Mouse (Mus musculus) midbrain, embryonic 12.5 days (tissue): ENCODE measurements around the gene Metap1. TPM values are rescaled to one million over a fixed set of nuclear protein-coding genes. Genes with fewer than 3 reads are reported as not detected.

Experiments
- ATAC-seq: fragments of 200-750 bp; cut with Nextera tagmentation; 2 replicates; pipeline ENCODE4 v1.8.0; 2017; ENCODE audit warnings: low read depth, moderate TSS enrichment, moderate library complexity; ENCODE audit not compliant: low FRiP score
- H3K27ac ChIP-seq: fragments of 300-500 bp; sonication (generic); replicated peaks from 2 replicates; pipeline ENCODE4 v1.5.1; 2016; ENCODE audit warnings: mild to moderate bottlenecking
- H3K27me3 ChIP-seq: fragments of 300-500 bp; sonication (generic); 2 replicates; pipeline ENCODE4 v1.6.1; 2016; ENCODE audit warnings: mild to moderate bottlenecking
- H3K36me3 ChIP-seq: fragments of 300-500 bp; sonication (generic); 2 replicates; pipeline ENCODE4 v1.6.1; 2016
- H3K4me1 ChIP-seq: fragments of 300-500 bp; sonication (generic); 2 replicates; pipeline ENCODE4 v1.6.1; 2016
- H3K4me2 ChIP-seq: fragments of 300-500 bp; sonication (generic); replicated peaks from 2 replicates; pipeline ENCODE4 v1.6.1; 2016; ENCODE audit warnings: mild to moderate bottlenecking, moderate library complexity
- H3K4me3 ChIP-seq: fragments of 300-500 bp; sonication (generic); 2 replicates; pipeline ENCODE4 v1.5.1; 2016; ENCODE audit warnings: mild to moderate bottlenecking
- H3K9ac ChIP-seq: fragments of 300-500 bp; sonication (generic); replicated peaks from 2 replicates; pipeline ENCODE4 v1.6.1; 2016; ENCODE audit warnings: mild to moderate bottlenecking, moderate library complexity
- H3K9me3 ChIP-seq: fragments of 300-500 bp; sonication (generic); 2 replicates; pipeline ENCODE4 v1.6.1; 2016; ENCODE audit warnings: mild to moderate bottlenecking
- WGBS: fragments of 180-500 bp; shearing (Covaris S2); methylation state at CpG from one replicate; pipeline ENCODE4 v1.1.7; 2016; 5-methylcytosine and 5-hydroxymethylcytosine counted together
- polyA plus RNA-seq: library from polyadenylated mRNA; unstranded; fragments of >200 nt; fragmentation: Nextera tagmentation; extraction: Ambion mirVana; gene quantifications from 2 replicates; pipeline ENCODE4 v1.2.1, GENCODE M21; 2016

The Metap1 gene
- polyA plus RNA-seq, 1 experiment from 2014 or later = 42.8 TPM

DNA sequence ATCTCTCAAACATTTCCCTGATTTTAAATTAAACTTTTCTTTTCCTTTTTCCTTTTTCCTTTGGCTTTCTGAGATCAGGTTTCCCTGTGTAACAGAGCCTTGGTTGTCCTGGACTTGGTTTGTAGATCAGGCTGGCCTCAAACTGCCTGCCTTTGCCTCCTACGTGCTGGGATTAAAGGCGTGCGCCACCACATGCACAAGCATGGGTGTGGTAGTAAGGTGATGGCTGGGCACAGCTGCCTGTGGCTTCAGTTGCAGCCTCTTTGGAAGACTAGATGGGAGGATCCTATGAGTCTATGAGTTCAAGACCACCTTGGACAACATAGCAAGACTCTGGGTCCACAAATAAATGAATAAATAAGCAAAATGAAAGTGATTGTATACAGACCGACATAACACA is 34.6 kb upstream of the Metap1 start:
- Histone ChIP-seq H3K9me3 (no peaks in the 10 kb centered on the region), H3K4me2 (no peak overlapping the region), H3K4me3 (no peak overlapping the region), H3K36me3 (no peaks in the 10 kb centered on the region), H3K27ac (no peak overlapping the region), H3K27me3 (peaks cover 5% of the 10 kb centered on the region; the same call in 1 of the 2 replicates), H3K9ac (no peak overlapping the region), H3K4me1 (peaks cover 14% of the 10 kb centered on the region)
- ATAC-seq = no peak
- 91% methylated on average over 4 of the region's 4 CpGs for WGBS

DNA sequence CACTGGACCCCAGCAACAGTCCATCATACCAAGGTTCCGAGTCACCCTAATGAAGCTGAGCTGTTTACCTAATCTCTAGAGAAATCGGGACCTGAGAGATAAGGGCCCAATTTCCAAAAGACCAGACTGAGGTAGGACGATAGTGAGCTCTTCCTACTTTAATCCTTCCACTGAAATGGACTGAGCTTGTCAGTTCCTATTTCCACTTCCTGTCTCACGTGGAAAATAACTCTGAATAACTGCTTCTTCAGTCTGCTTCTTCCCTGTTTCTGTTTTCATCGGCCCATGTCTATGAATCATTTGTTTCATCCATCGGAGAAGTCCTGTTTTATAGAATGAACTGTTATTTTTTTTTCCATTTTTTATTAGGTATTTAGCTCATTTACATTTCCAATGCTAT is 29.9 kb upstream of the Metap1 start:
- Histone ChIP-seq H3K36me3 (no peaks in the 10 kb centered on the region), H3K4me3 (no peak overlapping the region), H3K9me3 (0 out of 2 replicates have a peak, but pooled peaks cover 3% of the 10 kb centered on the region), H3K27ac (no peak overlapping the region), H3K4me1 (peaks cover 18% of the 10 kb centered on the region), H3K9ac (no peak overlapping the region), H3K27me3 (no peaks in the 10 kb centered on the region), H3K4me2 (no peak overlapping the region)
- 86% methylated on average over 6 of the region's 6 CpGs for WGBS
- no peak for ATAC-seq

DNA sequence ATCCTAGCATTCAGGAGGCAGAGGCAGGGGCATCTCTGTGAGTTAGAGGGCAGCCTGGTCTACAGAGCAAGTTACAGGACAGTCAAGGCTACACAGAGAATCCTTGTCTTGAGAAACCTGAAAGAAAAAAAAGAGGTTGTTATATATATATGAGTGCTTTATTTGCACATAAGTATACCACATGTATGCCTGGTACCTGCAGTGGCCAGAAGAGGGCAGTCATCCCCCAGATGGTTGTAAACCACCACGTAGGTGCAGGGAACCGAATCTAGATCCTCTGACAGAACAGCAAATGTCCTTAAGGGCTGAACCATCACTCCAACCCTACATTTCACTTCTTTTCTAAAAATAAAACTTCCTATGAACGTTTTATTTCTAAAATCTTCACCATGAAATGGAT is 28.6 kb upstream of the Metap1 start:
- 67% methylated on average over 3 of the region's 3 CpGs for WGBS

DNA sequence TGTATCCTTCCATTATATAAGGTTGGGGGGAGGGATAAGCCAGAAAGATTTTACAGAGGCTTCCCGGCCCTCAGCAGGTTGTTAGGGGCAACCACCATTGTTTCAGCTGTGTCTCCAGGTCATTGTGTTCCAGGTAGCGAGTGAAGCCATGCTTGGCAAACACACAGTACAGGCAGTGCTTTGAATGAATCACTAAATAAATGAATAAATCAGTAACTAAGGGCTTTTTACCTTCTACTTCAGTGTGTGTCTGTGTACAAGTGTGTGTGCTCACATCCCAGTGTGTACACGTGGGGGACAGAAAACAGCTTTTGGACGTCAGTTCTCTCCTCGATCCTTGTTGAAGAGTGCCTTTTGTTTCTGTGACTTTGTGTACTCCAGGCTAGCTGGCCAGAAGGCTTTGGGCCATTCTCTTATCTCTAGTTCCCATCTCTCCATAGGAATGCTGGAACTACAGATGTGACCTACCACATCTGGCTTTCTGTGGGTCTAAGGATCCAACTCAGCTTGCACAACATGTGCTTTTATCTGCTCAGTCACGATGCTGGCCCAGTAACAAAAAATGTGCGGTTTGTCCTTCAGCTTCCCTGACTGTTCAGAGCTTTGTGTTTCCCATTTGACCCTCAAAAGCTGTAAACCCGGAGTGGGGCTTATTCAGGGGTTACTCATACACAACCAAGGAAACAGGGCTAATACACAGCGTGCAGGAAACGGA is 26.5 kb upstream of the Metap1 start:
- Histone ChIP-seq H3K36me3 (no peaks in the 10 kb centered on the region), H3K27me3 (no peaks in the 10 kb centered on the region), H3K9me3 (0 out of 2 replicates have a peak, but pooled peaks cover 3% of the 10 kb centered on the region), H3K4me1 (peaks cover 22% of the 10 kb centered on the region), H3K4me3 (no peak overlapping the region), H3K4me2 (peak overlapping the region; percentile 22), H3K9ac (no peak overlapping the region), H3K27ac (peak overlapping the region; percentile 39)
- 27% methylated on average over 10 of the region's 10 CpGs for WGBS
- ATAC-seq = peak; percentile 81

More for the DNA sequence above, 28.6 kb upstream of the Metap1 start:
- H3K9ac ChIP-seq = no peak overlapping the region
- H3K9me3 ChIP-seq = 0 out of 2 replicates have a peak, but pooled peaks cover 3% of the 10 kb centered on the region
- no peak for ATAC-seq
- H3K27me3 ChIP-seq = no peaks in the 10 kb centered on the region
- H3K4me3 ChIP-seq = no peak overlapping the region
- H3K4me2 ChIP-seq = no peak overlapping the region
- H3K27ac ChIP-seq = no peak overlapping the region
- peaks cover 22% of the 10 kb centered on the region for H3K4me1 ChIP-seq
- H3K36me3 ChIP-seq = no peaks in the 10 kb centered on the region

DNA sequence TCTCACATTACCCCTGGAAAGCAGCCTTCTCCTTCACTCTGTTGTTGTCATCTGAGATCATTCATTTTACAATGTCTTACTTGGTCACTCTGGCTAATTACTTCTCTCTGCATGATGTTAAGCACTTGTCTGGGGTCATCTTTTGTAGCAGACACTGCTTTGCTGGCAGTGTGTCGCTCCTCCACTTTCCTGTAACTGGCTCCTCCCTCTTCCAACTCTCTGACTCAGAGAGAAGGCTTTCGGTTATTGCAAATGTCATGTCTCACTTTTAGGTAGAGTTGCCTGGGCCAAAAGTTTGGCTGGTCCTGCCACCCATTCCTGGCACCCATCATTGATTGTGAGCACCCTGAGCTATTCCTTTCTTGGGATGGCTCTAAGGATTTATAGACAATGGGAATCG is 25.4 kb upstream of the Metap1 start:
- H3K4me3 ChIP-seq = no peak overlapping the region
- no peak for ATAC-seq
- no peaks in the 10 kb centered on the region for H3K27me3 ChIP-seq
- no peak overlapping the region for H3K4me2 ChIP-seq
- H3K27ac ChIP-seq = no peak overlapping the region
- H3K4me1 ChIP-seq = peaks cover 22% of the 10 kb centered on the region
- no peak overlapping the region for H3K9ac ChIP-seq
- no peaks in the 10 kb centered on the region for H3K36me3 ChIP-seq
- 0 out of 2 replicates have a peak, but pooled peaks cover 3% of the 10 kb centered on the region for H3K9me3 ChIP-seq
- WGBS = 38% methylated on average over 3 of the region's 3 CpGs

DNA sequence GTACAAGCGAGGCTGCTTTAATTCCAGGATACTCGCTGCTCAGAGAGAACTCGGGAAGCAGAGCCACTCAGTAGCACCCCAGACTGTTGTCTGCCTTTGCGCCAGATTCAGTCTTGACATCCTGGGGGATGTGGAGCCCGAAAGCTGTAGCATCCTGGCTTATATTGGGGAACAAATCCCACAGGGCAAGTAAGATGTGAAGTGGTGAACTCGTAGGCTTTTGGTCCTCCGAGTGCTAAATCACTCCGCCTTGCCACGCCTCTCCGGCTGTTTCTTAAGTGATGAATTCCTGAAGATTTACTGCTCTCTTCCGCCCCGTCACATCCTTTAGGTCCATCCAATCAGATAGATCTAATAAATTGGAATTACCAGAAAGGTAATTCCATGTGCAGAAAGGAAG is 23.9 kb upstream of the Metap1 start:
- no peak overlapping the region for H3K27ac ChIP-seq
- no peak overlapping the region for H3K4me3 ChIP-seq
- WGBS = 40% methylated on average over 12 of the region's 12 CpGs
- peaks cover 22% of the 10 kb centered on the region for H3K4me1 ChIP-seq
- H3K9me3 ChIP-seq = 0 out of 2 replicates have a peak, but pooled peaks cover 3% of the 10 kb centered on the region
- peak overlapping the region; percentile 34 for H3K4me2 ChIP-seq
- ATAC-seq = no peak
- no peaks in the 10 kb centered on the region for H3K27me3 ChIP-seq
- no peaks in the 10 kb centered on the region for H3K36me3 ChIP-seq
- no peak overlapping the region for H3K9ac ChIP-seq

DNA sequence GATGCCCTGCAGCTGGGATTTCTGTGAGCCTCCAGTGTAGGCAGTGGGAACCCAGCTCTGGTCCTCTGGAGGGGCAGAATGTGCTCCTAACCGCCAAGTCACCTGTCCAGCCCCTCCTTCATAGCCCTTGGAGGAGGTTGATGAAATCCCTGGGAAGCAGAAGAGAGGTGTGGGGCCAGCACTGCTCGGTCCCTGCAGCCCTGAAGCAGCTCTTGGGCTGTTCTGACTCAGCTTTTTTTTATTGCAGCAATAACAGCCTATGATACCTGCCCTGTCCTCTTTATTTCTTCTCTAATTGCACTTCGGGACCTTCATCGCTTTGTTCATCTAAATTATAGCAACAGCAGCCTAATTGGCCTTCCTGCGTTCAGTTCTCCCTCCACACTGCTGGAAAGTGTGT is 21.2 kb upstream of the Metap1 start:
- ATAC-seq = no peak
- no peak overlapping the region for H3K4me2 ChIP-seq
- no peak overlapping the region for H3K4me3 ChIP-seq
- no peak overlapping the region for H3K9ac ChIP-seq
- no peaks in the 10 kb centered on the region for H3K27me3 ChIP-seq
- no peaks in the 10 kb centered on the region for H3K36me3 ChIP-seq
- peaks cover 14% of the 10 kb centered on the region for H3K4me1 ChIP-seq
- WGBS = 85% methylated on average over 5 of the region's 5 CpGs
- no peak overlapping the region for H3K27ac ChIP-seq
- no peaks in the 10 kb centered on the region for H3K9me3 ChIP-seq

DNA sequence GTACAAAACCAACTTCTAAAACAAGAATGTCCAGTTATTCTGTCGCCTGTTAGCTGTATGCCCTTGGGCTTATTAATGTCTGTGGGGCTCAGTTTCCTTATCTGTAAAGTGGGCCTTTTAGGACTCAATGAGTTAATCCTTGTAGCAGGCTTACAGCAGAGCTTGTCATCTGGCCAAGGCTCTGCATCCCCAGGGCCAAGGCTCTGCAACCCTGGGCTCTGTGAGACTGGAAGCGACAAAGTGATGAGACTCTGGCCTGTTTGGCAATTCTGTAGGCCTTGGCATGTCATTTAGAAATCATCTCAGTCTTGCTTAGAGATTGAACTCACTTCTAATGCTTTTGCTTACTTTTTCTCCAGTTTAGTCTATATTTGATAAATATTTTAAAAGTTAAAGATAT is 20.3 kb upstream of the Metap1 start:
- 90% methylated on average over 2 of the region's 2 CpGs for WGBS
- Histone ChIP-seq H3K9ac (no peak overlapping the region), H3K4me2 (no peak overlapping the region), H3K4me1 (peaks cover 5% of the 10 kb centered on the region; the same call in 1 of the 2 replicates), H3K36me3 (no peaks in the 10 kb centered on the region), H3K27ac (no peak overlapping the region), H3K9me3 (no peaks in the 10 kb centered on the region), H3K27me3 (no peaks in the 10 kb centered on the region), H3K4me3 (no peak overlapping the region)
- no peak for ATAC-seq

DNA sequence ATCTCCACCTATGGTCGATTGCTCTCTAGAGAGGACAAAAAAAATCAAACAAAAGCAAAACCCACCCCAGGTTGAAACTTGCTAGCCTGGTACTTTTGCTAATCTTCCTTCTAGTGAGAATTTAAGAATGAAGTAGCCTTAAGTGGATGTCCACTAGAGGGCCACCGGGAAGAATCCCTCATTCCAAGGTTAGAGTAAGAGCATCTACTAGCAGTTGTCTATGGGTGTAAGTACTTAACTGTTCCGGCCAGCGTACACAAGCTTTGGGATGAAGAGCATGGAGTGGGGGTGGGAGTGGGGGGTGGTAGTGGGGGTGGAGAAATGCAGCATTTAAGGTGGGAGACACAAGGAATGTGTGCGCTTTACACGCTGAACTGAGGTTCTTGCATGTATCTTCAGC is 17.4 kb upstream of the Metap1 start:
- ATAC-seq = 0 out of 2 replicates have a peak, but pooled peaks have one; percentile 44
- WGBS = 63% methylated on average over 6 of the region's 6 CpGs

DNA sequence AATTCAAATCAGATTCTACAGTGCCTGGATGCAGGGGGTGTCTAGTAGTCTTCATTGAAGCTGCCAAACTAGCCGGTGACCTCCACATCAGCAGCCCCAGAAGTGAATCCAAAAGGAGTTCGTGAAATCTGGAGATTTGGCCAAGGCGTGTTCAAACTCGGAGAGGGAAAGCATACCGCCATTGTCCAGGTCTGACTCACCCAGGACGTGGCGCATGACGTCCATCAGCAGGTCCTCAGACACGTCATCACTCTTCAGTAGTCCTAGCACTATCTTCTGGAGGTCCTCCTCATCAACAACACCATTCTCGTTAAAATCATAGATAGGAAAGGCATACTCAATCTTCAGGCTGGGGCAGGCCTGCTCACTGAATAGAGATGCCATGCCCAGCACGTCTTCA is 14.4 kb upstream of the Metap1 start:
- H3K4me1 ChIP-seq = peaks cover 19% of the 10 kb centered on the region; the same call in 1 of the 2 replicates
- 91% methylated on average over 11 of the region's 11 CpGs for WGBS
- no peaks in the 10 kb centered on the region for H3K9me3 ChIP-seq
- no peak overlapping the region for H3K4me2 ChIP-seq
- no peak for ATAC-seq
- H3K4me3 ChIP-seq = no peak overlapping the region
- H3K36me3 ChIP-seq = no peaks in the 10 kb centered on the region
- no peaks in the 10 kb centered on the region for H3K27me3 ChIP-seq
- no peak overlapping the region for H3K27ac ChIP-seq
- H3K9ac ChIP-seq = no peak overlapping the region

More for the DNA sequence above, 17.4 kb upstream of the Metap1 start:
- Histone ChIP-seq H3K27me3 (no peaks in the 10 kb centered on the region), H3K27ac (no peak overlapping the region), H3K36me3 (no peaks in the 10 kb centered on the region), H3K9ac (no peak overlapping the region), H3K4me2 (no peak overlapping the region), H3K4me1 (no peaks in the 10 kb centered on the region), H3K9me3 (no peaks in the 10 kb centered on the region), H3K4me3 (no peak overlapping the region)

DNA sequence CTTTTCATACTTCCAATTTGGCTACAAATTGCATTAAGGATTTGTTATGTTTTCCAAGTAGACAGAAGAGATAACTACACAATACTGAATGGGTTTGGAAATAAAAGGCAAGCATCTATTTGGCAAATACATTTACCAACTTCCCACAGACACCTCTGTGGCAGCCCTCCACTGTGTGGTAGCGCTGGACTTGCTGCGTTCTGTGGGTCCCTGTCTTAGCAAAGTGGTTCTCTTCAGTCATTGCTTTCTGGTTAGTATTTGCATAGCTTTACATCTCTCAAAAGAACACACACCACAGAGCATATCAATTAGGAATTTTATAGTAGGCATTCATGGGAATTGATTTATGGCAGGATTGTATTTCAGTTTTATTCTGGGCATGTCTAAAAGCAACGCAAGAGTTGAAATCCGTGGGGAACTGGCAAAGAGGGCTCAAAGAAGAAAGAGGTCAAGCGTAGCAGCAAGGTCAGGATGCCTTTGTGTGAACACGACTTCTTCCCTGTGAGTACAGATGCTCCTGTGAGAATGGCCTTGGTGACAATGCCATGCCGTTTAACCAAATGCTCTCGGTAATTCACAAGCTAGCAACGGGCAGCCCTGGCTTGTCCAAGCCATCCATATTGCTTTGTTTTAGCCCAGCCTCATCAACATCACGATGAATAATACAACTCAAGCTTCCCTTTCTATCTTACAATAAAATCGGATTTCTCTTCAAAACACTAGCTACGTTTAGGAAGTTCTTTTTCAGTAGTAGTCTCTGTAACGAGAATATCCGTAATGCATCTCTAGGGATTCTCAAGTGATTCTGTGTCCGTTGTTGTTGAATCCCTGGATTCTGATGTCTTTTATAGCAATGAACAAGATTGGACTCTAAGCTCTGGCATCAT is 10.8 kb upstream of the Metap1 start:
- Histone ChIP-seq H3K4me2 (peak overlapping the region; percentile 30), H3K4me3 (no peak overlapping the region), H3K9me3 (no peaks in the 10 kb centered on the region), H3K27ac (peak overlapping the region; percentile 46; the same call in 1 of the 2 replicates), H3K36me3 (no peaks in the 10 kb centered on the region), H3K4me1 (peaks cover 19% of the 10 kb centered on the region; the same call in 1 of the 2 replicates), H3K27me3 (no peaks in the 10 kb centered on the region), H3K9ac (no peak overlapping the region)
- ATAC-seq = peak; percentile 71
- WGBS = 20% methylated on average over 15 of the region's 15 CpGs

DNA sequence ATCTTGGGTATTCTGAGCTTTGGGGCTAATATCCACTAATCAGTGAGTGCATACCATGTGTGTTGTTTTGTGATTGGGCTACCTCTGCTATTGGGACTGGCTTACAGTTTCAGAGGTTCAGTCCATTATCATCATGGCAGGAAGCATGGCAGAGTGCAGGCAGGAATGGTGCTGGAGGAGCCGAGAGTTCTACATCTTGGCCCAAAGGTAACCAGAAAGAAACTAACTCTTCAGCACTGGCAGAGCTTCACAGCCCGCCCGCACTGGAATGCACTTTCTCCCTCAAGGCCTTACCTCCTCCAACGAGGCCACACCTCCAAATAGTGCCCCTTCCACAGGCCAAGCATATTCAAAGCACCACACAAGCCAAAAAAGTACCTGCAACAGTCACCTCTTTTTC is 9.4 kb upstream of the Metap1 start:
- no peak overlapping the region for H3K4me2 ChIP-seq
- no peaks in the 10 kb centered on the region for H3K9me3 ChIP-seq
- no peak overlapping the region for H3K9ac ChIP-seq
- H3K27me3 ChIP-seq = no peaks in the 10 kb centered on the region
- H3K4me3 ChIP-seq = no peak overlapping the region
- H3K36me3 ChIP-seq = no peaks in the 10 kb centered on the region
- peaks cover 19% of the 10 kb centered on the region; the same call in 1 of the 2 replicates for H3K4me1 ChIP-seq
- no peak for ATAC-seq
- 75% methylated on average over 4 of the region's 4 CpGs for WGBS
- no peak overlapping the region for H3K27ac ChIP-seq
